Mouse (Mus musculus): ENCODE data around the gene Det1. TPM values are rescaled to one million over a fixed set of nuclear protein-coding genes. Genes with fewer than 3 reads are reported as not detected.

Gene Det1
- polyA plus RNA-seq, 1 experiment: 12.0 TPM

- Histone ChIP-seq H3ac (ENCODE audit: control insufficient read depth, insufficient read length) (no peak overlapping the region), H3K79me2 (ENCODE audit: control insufficient read depth, insufficient read depth) (no peaks in the 10 kb centered on the region)
- TF ChIP-seq MAX (IDR thresholded peaks at IDR 0.05; ENCODE audit: low read depth): no peak
- no peak for TF ChIP-seq TCF12 (IDR thresholded peaks at IDR 0.05; ENCODE audit: insufficient read depth, poor library complexity, severe bottlenecking)
- no peak for TF ChIP-seq E2F4 (IDR thresholded peaks at IDR 0.05; ENCODE audit: insufficient read depth)
- TF ChIP-seq MYOG (IDR thresholded peaks at IDR 0.05; ENCODE audit: control insufficient read depth in 1 of 3, insufficient read depth in 1 of 3, insufficient read length in 2 of 3, low read depth in 2 of 3): no peak
- no peak for TF ChIP-seq POLR2A (IDR thresholded peaks at IDR 0.05; ENCODE audit: insufficient read length, low read depth)
- TF ChIP-seq CEBPB (IDR thresholded peaks at IDR 0.05; ENCODE audit: insufficient read depth, poor library complexity, severe bottlenecking): no peak
- no peak for TF ChIP-seq POLR2AphosphoS2 (IDR thresholded peaks at IDR 0.05; ENCODE audit: insufficient read length, low read depth)
- TF ChIP-seq SRF (IDR thresholded peaks at IDR 0.05; ENCODE audit: control insufficient read depth, insufficient read length, low read depth): no peak
These were observed 47.1 kb downstream of the Det1 start for GRCm38 (mm10) chr7:78799730-78800496.

DNA sequence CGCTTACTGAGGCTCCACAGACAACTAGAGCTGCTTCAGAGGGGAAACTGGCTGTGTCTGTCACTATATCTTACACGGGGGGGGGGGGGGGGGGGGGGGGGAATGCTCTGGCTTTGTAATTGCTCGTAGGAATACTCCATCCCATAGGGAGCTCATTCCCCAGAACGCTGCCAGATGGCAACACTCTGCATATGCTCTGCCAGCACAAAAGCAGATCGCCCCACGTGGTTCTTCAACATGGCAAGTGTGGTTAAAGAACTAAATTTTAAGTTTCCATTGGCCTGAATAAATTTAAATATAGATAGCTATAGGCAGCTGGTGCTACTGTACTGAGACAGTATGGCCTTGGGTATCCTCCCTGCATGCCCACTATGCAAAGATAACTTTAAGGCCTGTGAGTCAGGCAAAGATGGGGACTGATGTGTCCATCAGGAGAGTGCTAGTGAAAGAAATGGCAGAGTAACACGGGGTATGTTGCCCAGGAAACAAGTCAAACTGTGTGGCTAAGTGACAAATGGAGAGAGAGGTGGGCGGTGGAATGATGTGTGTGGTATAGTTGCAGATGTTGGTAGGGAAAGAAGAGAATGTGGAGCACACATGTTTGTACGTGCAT lies 49.1 kb downstream of the Det1 start:
- no peak overlapping the region for H3ac ChIP-seq (ENCODE audit: control insufficient read depth, insufficient read length)
- no peaks in the 10 kb centered on the region for H3K79me2 ChIP-seq (ENCODE audit: control insufficient read depth, insufficient read depth)
- H3K4me2 ChIP-seq (ENCODE audit: low read depth): no peak overlapping the region
- no peak for TF ChIP-seq POLR2AphosphoS2 (IDR thresholded peaks at IDR 0.05; ENCODE audit: insufficient read length, low read depth)
- no peak for TF ChIP-seq CEBPB (IDR thresholded peaks at IDR 0.05; ENCODE audit: insufficient read depth, poor library complexity, severe bottlenecking)
- TF ChIP-seq REST (IDR thresholded peaks at IDR 0.05; ENCODE audit: insufficient read depth, insufficient read length): no peak
- TF ChIP-seq SRF (IDR thresholded peaks at IDR 0.05; ENCODE audit: control insufficient read depth, insufficient read length, low read depth): no peak
- no peak for TF ChIP-seq MYOG (IDR thresholded peaks at IDR 0.05; ENCODE audit: control insufficient read depth in 1 of 3, insufficient read depth in 1 of 3, insufficient read length in 2 of 3, low read depth in 2 of 3)
- no peak for TF ChIP-seq TCF12 (IDR thresholded peaks at IDR 0.05; ENCODE audit: insufficient read depth, poor library complexity, severe bottlenecking)
- no peak for TF ChIP-seq TCF3 (IDR thresholded peaks at IDR 0.05; ENCODE audit: insufficient read length, low read depth)
- no peak for TF ChIP-seq MYOD1 (IDR thresholded peaks at IDR 0.05; ENCODE audit: control insufficient read depth in 1 of 3, insufficient read length in 2 of 3, low read depth in 2 of 3)
- TF ChIP-seq USF1 (IDR thresholded peaks at IDR 0.05; ENCODE audit: low read depth): no peak
- TF ChIP-seq E2F4 (IDR thresholded peaks at IDR 0.05; ENCODE audit: insufficient read depth): no peak
- TF ChIP-seq MAX (IDR thresholded peaks at IDR 0.05; ENCODE audit: low read depth): no peak
- no peak for TF ChIP-seq POLR2A (IDR thresholded peaks at IDR 0.05; ENCODE audit: insufficient read length, low read depth)
- H3K27me3 ChIP-seq (ENCODE audit: control insufficient read depth, insufficient read depth, insufficient read length): peaks cover 13% of the 10 kb centered on the region
- H3K36me3 ChIP-seq (ENCODE audit: control insufficient read depth, insufficient read depth): no peaks in the 10 kb centered on the region
- no peak overlapping the region for H3K4me3 ChIP-seq

More at GRCm38 (mm10) chr7:78799730-78800496, 47.1 kb downstream of the Det1 start:
- H3K36me3 ChIP-seq (ENCODE audit: control insufficient read depth, insufficient read depth): no peaks in the 10 kb centered on the region
- H3K4me3 ChIP-seq: no peak overlapping the region
- no peak overlapping the region for H3K4me2 ChIP-seq (ENCODE audit: low read depth)
- H3K27me3 ChIP-seq (ENCODE audit: control insufficient read depth, insufficient read depth, insufficient read length): peaks cover 13% of the 10 kb centered on the region

DNA sequence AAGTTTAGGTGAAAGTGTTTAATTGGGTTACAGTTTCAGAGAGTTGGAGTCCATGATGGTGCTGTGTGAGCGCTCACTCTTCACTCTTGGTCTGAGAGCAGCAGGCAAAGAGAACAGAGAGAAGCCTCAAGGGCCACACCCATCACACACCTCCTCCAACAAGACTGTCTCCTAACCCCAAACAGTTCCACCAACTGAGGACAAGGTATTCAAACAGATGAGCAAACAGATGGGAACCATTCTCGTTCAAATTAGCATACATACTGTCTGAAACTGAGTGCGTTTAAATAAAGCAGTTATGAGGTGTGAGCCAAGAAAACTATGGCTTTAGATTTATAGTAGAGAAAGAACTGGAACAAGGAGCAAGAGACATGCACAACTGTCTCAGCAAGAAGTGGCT lies 50.4 kb downstream of the Det1 start:
- no peak overlapping the region for H3K4me2 ChIP-seq (ENCODE audit: low read depth)
- H3K79me2 ChIP-seq (ENCODE audit: control insufficient read depth, insufficient read depth): no peaks in the 10 kb centered on the region
- TF ChIP-seq REST (IDR thresholded peaks at IDR 0.05; ENCODE audit: insufficient read depth, insufficient read length): no peak
- no peak for TF ChIP-seq E2F4 (IDR thresholded peaks at IDR 0.05; ENCODE audit: insufficient read depth)
- TF ChIP-seq SRF (IDR thresholded peaks at IDR 0.05; ENCODE audit: control insufficient read depth, insufficient read length, low read depth): no peak
- TF ChIP-seq POLR2A (IDR thresholded peaks at IDR 0.05; ENCODE audit: insufficient read length, low read depth): no peak
- TF ChIP-seq TCF12 (IDR thresholded peaks at IDR 0.05; ENCODE audit: insufficient read depth, poor library complexity, severe bottlenecking): no peak
- no peak for TF ChIP-seq MYOD1 (IDR thresholded peaks at IDR 0.05; ENCODE audit: control insufficient read depth in 1 of 3, insufficient read length in 2 of 3, low read depth in 2 of 3)
- H3K36me3 ChIP-seq (ENCODE audit: control insufficient read depth, insufficient read depth): no peaks in the 10 kb centered on the region
- H3K4me3 ChIP-seq: no peak overlapping the region
- no peak overlapping the region for H3ac ChIP-seq (ENCODE audit: control insufficient read depth, insufficient read length)
- H3K27me3 ChIP-seq (ENCODE audit: control insufficient read depth, insufficient read depth, insufficient read length): peaks cover 8% of the 10 kb centered on the region

DNA sequence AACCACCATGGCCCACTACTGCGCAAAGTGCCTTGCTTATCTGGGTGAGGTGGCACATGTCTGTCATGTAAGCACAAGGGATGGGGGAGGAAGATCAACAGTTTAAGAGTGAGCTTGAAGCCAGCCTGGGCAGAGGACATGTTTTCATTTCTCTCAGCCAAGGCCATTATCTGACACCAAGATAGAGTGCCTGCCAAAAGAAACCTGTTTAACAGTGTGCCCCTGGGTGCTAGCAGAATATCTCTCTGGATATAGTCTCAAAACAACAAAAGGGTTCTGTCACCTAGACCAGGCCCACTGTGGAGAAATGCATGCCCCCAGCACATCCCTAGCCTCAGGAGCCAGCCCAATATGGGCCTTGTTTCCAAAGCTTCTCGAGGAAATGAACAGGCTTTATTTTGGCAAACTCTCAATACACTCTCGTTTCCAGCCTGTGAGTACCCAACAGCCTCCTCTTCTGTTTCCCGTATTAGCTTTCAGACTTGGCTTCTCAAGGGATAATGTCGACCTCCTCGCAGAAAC lies 52.4 kb downstream of the Det1 start:
- H3K4me2 ChIP-seq (ENCODE audit: low read depth): no peak overlapping the region
- TF ChIP-seq TCF3 (IDR thresholded peaks at IDR 0.05; ENCODE audit: insufficient read length, low read depth) (no peak), SRF (IDR thresholded peaks at IDR 0.05; ENCODE audit: control insufficient read depth, insufficient read length, low read depth) (no peak), TCF12 (IDR thresholded peaks at IDR 0.05; ENCODE audit: insufficient read depth, poor library complexity, severe bottlenecking) (no peak), POLR2A (IDR thresholded peaks at IDR 0.05; ENCODE audit: insufficient read length, low read depth) (no peak), POLR2AphosphoS2 (IDR thresholded peaks at IDR 0.05; ENCODE audit: insufficient read length, low read depth) (no peak), E2F4 (IDR thresholded peaks at IDR 0.05; ENCODE audit: insufficient read depth) (no peak), MYOD1 (IDR thresholded peaks at IDR 0.05; ENCODE audit: control insufficient read depth in 1 of 3, insufficient read length in 2 of 3, low read depth in 2 of 3) (no peak), MYOG (IDR thresholded peaks at IDR 0.05; ENCODE audit: control insufficient read depth in 1 of 3, insufficient read depth in 1 of 3, insufficient read length in 2 of 3, low read depth in 2 of 3) (no peak), REST (IDR thresholded peaks at IDR 0.05; ENCODE audit: insufficient read depth, insufficient read length) (no peak), MAX (IDR thresholded peaks at IDR 0.05; ENCODE audit: low read depth) (no peak), CEBPB (IDR thresholded peaks at IDR 0.05; ENCODE audit: insufficient read depth, poor library complexity, severe bottlenecking) (no peak), USF1 (IDR thresholded peaks at IDR 0.05; ENCODE audit: low read depth) (no peak)
- no peak overlapping the region for H3ac ChIP-seq (ENCODE audit: control insufficient read depth, insufficient read length)
- no peaks in the 10 kb centered on the region for H3K27me3 ChIP-seq (ENCODE audit: control insufficient read depth, insufficient read depth, insufficient read length)
- H3K4me3 ChIP-seq: no peak overlapping the region
- H3K79me2 ChIP-seq (ENCODE audit: control insufficient read depth, insufficient read depth): no peaks in the 10 kb centered on the region
- peaks cover 5% of the 10 kb centered on the region for H3K36me3 ChIP-seq (ENCODE audit: control insufficient read depth, insufficient read depth)
